Mouse (Mus musculus): ENCODE measurements around the gene Mrln. TPM values are rescaled to one million over a fixed set of nuclear protein-coding genes. Genes with fewer than 3 reads are reported as not detected.

Gene Mrln
- polyA plus RNA-seq, 2 experiments: 35.5 to 37.7 TPM

DNA sequence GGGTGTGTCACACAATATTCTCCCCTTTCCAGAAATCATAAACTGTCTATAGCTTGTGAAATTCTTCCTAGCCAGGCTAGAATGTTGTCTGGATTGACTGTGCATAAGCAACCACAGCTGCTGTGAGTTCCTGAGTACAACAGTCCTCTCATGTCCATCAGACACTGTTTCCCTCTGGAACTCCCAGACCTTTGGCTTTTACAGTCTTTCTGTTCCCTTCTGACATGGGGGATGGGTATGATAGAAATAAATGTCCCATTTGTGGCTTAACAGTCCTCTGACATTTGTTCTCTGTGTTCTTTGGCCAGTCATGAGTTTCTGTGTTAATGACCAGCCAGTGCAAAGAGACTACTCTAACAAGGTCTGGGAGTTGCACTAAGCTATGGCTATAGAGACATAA, 22.1 kb downstream of the Mrln start:
- DNase-seq (ENCODE audit: low spot score) (no peak), ATAC-seq (ENCODE audit: low FRiP score, low read depth) (no peak)
- Histone ChIP-seq H3K36me3 (ENCODE audit: control insufficient read depth, insufficient read depth, low read length) (no peaks in the 10 kb centered on the region), H3K4me3 (replicated peaks; ENCODE audit: low read length) (no peak overlapping the region), H3K27ac (replicated peaks; ENCODE audit: low read depth, low read length) (no peak overlapping the region), H3K27me3 (ENCODE audit: control insufficient read depth, insufficient read depth, low read length) (no peaks in the 10 kb centered on the region), H3K4me2 (replicated peaks; ENCODE audit: low read depth, low read length, severe bottlenecking) (no peak overlapping the region), H3K9me3 (ENCODE audit: control insufficient read depth, low read length) (no peaks in the 10 kb centered on the region), H3K9ac (ENCODE audit: low read depth, low read length, severe bottlenecking) (no peak overlapping the region), H3K4me1 (ENCODE audit: control insufficient read depth, insufficient read depth, low read length) (no peaks in the 10 kb centered on the region)
- TF ChIP-seq POLR2A (IDR thresholded peaks at IDR 0.05; ENCODE audit: borderline replicate concordance, extremely low read depth, insufficient read depth, insufficient read length): no peak

DNA sequence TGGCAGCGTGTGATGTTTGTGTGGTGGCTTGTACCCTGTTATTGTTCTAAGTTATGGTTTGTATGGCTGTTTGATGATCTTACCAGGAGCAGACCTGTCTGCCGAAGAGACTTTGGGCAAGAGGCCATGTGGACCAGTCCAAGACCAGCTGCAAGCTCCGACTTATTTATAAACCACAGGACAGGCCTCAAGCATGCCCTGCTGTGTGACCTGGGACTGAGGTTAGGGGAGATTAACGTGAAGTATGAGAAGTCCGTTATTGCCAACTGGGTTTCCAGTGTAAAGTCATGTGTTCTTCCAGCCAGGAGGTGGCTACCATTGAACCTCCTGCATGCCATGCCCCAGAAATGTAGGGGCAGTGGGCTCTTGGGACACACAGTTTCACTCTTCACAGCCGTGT, 25.9 kb downstream of the Mrln start:
- H3K36me3 ChIP-seq (ENCODE audit: control insufficient read depth, insufficient read depth, low read length): no peaks in the 10 kb centered on the region
- DNase-seq (ENCODE audit: low spot score) (no peak), ATAC-seq (ENCODE audit: low FRiP score, low read depth) (no peak)
- H3K4me3 ChIP-seq (replicated peaks; ENCODE audit: low read length): no peak overlapping the region
- no peaks in the 10 kb centered on the region for H3K27me3 ChIP-seq (ENCODE audit: control insufficient read depth, insufficient read depth, low read length)
- no peak overlapping the region for H3K4me2 ChIP-seq (replicated peaks; ENCODE audit: low read depth, low read length, severe bottlenecking)
- H3K9ac ChIP-seq (ENCODE audit: low read depth, low read length, severe bottlenecking): no peak overlapping the region
- no peak for TF ChIP-seq POLR2A (IDR thresholded peaks at IDR 0.05; ENCODE audit: borderline replicate concordance, extremely low read depth, insufficient read depth, insufficient read length)
- no peaks in the 10 kb centered on the region for H3K4me1 ChIP-seq (ENCODE audit: control insufficient read depth, insufficient read depth, low read length)
- H3K9me3 ChIP-seq (ENCODE audit: control insufficient read depth, low read length): no peaks in the 10 kb centered on the region
- 79% methylated on average over 6 of the region's 6 CpGs for WGBS
- no peak overlapping the region for H3K27ac ChIP-seq (replicated peaks; ENCODE audit: low read depth, low read length)

DNA sequence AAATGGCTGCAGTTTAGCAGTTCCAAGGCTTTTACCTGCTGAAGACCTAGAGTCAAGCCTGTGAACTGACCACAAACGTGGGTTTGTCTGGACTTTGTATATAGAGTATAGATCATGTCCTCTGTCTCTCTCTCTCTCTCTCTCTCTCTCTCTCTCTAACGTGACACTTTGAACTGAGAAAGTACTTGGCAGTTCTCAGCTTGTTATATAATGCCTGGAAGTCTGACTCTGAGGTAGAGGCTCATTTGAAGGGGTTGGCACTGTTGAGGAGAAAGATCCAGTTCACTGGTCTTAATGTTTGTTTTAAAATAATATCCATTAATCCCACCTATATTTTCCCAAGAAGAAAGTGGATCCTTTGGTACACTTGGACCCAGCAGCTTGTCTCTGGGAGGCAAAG, 33.5 kb downstream of the Mrln start:
- Histone ChIP-seq H3K36me3 (ENCODE audit: control insufficient read depth, insufficient read depth, low read length) (no peaks in the 10 kb centered on the region), H3K4me3 (replicated peaks; ENCODE audit: low read length) (no peak overlapping the region), H3K27me3 (ENCODE audit: control insufficient read depth, insufficient read depth, low read length) (no peaks in the 10 kb centered on the region), H3K4me2 (replicated peaks; ENCODE audit: low read depth, low read length, severe bottlenecking) (no peak overlapping the region), H3K9ac (ENCODE audit: low read depth, low read length, severe bottlenecking) (no peak overlapping the region), H3K9me3 (ENCODE audit: control insufficient read depth, low read length) (no peaks in the 10 kb centered on the region), H3K4me1 (ENCODE audit: control insufficient read depth, insufficient read depth, low read length) (no peaks in the 10 kb centered on the region), H3K27ac (replicated peaks; ENCODE audit: low read depth, low read length) (no peak overlapping the region)
- no peak for TF ChIP-seq POLR2A (IDR thresholded peaks at IDR 0.05; ENCODE audit: borderline replicate concordance, extremely low read depth, insufficient read depth, insufficient read length)
- DNase-seq (ENCODE audit: low spot score) (no peak), ATAC-seq (ENCODE audit: low FRiP score, low read depth) (no peak)
- WGBS: 62% methylated on average over 2 of the region's 2 CpGs

DNA sequence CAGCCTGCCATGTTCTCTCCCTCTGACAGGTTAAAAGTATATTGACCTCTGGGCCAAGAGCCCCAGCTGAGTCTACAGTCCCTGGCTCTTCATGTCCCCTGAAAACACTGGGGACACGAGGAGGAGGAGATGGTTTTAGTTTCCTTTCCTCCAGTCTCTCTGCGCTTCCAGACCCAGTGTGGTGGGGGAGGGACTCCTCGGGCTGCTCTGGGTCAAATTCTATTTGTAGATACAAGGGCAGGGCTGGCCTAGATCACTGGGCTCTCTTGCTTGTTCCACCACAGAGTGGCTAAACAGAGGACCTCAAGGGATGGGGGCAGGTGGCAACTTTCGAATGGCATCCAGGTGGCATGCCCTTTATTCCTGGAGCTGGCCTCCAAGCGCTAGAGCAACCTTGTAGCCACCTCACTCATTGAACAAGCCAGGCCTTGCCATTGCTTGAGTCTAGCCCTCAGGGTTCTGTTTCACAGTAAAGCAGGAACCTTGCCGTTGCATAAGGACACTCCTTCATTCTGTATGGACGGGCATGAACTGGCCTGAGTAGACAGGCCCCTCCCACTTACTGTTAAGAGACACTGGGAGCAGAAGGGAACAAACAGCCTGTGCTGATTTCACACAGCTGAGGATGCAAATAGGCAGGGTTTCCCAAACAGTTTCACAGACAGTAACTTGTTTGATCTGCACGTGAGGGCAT, 38.4 kb downstream of the Mrln start:
- Histone ChIP-seq H3K36me3 (ENCODE audit: control insufficient read depth, insufficient read depth, low read length) (no peaks in the 10 kb centered on the region), H3K9ac (ENCODE audit: low read depth, low read length, severe bottlenecking) (no peak overlapping the region), H3K27ac (replicated peaks; ENCODE audit: low read depth, low read length) (no peak overlapping the region), H3K4me2 (replicated peaks; ENCODE audit: low read depth, low read length, severe bottlenecking) (no peak overlapping the region), H3K27me3 (ENCODE audit: control insufficient read depth, insufficient read depth, low read length) (peaks cover 19% of the 10 kb centered on the region), H3K4me1 (ENCODE audit: control insufficient read depth, insufficient read depth, low read length) (no peaks in the 10 kb centered on the region), H3K9me3 (ENCODE audit: control insufficient read depth, low read length) (no peaks in the 10 kb centered on the region), H3K4me3 (replicated peaks; ENCODE audit: low read length) (no peak overlapping the region)
- no peak for ATAC-seq (ENCODE audit: low FRiP score, low read depth)
- DNase-seq (ENCODE audit: low spot score): no peak
- 49% methylated on average over 8 of the region's 8 CpGs for WGBS
- no peak for TF ChIP-seq POLR2A (IDR thresholded peaks at IDR 0.05; ENCODE audit: borderline replicate concordance, extremely low read depth, insufficient read depth, insufficient read length)

DNA sequence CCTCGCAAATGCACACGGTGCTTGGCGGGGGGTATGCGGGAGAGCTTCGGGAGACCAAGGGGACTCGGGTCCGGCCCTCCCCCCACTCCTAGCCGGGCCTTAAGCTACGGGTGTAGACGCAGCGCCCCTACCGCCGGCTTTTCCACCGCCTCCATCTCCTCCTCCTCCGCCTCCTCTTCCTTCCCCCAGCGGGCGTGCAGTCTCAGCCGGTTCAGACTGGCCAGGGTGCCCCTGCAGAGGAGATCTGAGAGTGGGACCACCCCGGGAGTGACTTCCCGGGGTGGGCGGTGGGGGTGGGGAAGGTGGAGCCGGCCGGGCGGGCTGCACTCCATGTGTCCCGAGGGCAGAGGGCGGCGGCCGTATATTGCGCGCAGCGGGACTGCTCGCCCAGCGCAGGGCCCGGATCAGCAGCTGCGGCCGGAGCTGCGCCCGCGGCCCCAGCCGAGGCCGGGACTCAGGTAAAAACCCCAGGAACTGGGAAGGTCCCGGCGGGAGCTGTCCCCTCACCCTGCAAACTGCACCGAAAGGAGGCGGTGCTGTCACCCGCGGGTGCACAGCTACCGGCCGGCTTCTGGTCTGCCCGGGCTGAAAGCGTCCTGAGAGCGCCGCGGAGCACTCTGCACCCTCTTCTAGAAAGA, 40.6 kb downstream of the Mrln start, which contains the start of gene Slc16a9:
Gene Slc16a9, plus strand, starts transcription at position 180 of the 638 bp plus-strand sequence.
- Histone ChIP-seq H3K4me2 (replicated peaks; ENCODE audit: low read depth, low read length, severe bottlenecking) (peak within 1 kb of the TSS; percentile 96), H3K36me3 (ENCODE audit: control insufficient read depth, insufficient read depth, low read length) (no peaks in the 10 kb centered on the region), H3K27ac (replicated peaks; ENCODE audit: low read depth, low read length) (no peak within 1 kb of the TSS), H3K4me3 (replicated peaks; ENCODE audit: low read length) (peak within 1 kb of the TSS; percentile 65), H3K9ac (ENCODE audit: low read depth, low read length, severe bottlenecking) (peak within 1 kb of the TSS; percentile 69), H3K9me3 (ENCODE audit: control insufficient read depth, low read length) (no peaks in the 10 kb centered on the region), H3K27me3 (ENCODE audit: control insufficient read depth, insufficient read depth, low read length) (peaks cover 19% of the 10 kb centered on the region), H3K4me1 (ENCODE audit: control insufficient read depth, insufficient read depth, low read length) (no peaks in the 10 kb centered on the region)
- DNase-seq (ENCODE audit: low spot score): peak; percentile 73
- TF ChIP-seq POLR2A (IDR thresholded peaks at IDR 0.05; ENCODE audit: borderline replicate concordance, extremely low read depth, insufficient read depth, insufficient read length): no peak
- 7% methylated on average over 43 of the region's 54 CpGs for WGBS
- ATAC-seq (ENCODE audit: low FRiP score, low read depth): peak; percentile 86

All from limb, embryonic 14.5 days (tissue).